Mouse (Mus musculus) c-Kit-positive CD71-positive TER-119-negative erythroid progenitor cells, embryonic 14.5 days (primary cell): Measurements from ENCODE around the gene Dnaic2.

Source experiments
- DNase-seq: peaks from one replicate; pipeline ENCODE4 v3.0.0-alpha.2; 2013; ENCODE audit warnings: low read depth

Dnaic2 gene

GRCm38 (mm10) chr11:114702311-114702995, 24.8 kb upstream of the Dnaic2 start:
- no peak for DNase-seq

- DNase-seq: no peak
Measured at GRCm38 (mm10) chr11:114702996-114703361, 24.2 kb upstream of the Dnaic2 start.

- DNase-seq: no peak
Measured at GRCm38 (mm10) chr11:114704071-114704913, 22.9 kb upstream of the Dnaic2 start.

GRCm38 (mm10) chr11:114706358-114706757, 20.9 kb upstream of the Dnaic2 start:
- DNase-seq: no peak

GRCm38 (mm10) chr11:114711393-114711792, 15.8 kb upstream of the Dnaic2 start:
- no peak for DNase-seq

- no peak for DNase-seq
Measured at GRCm38 (mm10) chr11:114711861-114712260, 15.3 kb upstream of the Dnaic2 start.

DNA sequence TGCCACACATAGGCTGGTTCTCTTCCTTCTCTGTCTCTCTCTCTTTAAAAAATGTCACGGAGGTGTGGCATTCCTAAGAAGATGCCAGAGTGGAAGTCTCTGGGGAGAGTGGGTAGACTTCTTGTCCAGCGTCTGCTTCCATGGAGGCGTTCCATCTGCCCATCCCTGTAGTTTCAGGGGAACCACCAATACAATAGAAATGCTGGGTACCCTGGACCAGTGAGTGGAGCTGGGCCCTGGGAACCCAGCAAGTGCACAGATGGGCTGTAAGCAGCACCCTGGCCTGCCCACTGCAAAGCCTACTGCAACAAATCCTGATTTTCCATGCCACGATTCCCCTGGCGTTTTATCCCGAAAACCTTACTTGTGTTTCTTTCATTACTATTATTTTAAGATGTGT, 12.7 kb upstream of the Dnaic2 start:
- no peak for DNase-seq

DNA sequence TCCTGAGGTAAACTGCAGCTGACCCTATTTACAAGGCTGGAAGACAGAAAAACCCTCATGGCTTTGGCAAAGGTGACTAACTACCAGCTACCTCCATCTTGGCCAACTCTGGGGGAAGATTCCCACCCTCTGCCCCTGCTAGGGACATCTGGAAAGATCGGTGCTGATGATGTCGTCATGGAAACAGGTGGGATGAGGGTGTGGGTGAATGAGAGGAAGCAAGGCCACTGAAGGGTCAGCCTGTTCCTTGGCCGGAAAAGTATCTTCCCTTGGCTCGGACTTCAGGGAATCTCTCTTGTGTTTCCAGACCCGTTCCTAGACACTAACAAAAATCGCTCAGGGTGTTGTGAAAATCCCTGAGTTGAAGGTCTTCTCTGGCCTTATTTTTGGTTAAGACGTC, 11.7 kb upstream of the Dnaic2 start:
- DNase-seq: no peak

DNA sequence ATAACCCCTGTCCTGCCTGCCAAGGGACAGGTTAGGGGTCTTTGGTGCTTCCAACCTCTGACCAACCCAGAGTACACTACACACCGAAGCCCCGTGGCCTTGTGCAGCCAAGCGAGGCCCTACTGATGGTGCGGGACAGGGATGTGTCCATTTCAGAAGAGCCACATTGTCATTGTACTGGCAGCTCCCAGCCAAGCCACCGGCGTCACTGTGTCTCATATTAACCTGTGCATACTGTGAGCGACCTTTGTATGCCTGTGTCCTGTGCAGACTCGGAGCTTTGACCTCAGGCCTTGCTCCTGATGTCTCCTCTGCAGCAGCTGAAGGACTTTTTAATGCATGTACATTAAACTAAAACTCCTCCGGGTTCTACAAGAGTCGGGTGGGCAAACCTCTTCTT, 6.7 kb upstream of the Dnaic2 start:
- no peak for DNase-seq

DNA sequence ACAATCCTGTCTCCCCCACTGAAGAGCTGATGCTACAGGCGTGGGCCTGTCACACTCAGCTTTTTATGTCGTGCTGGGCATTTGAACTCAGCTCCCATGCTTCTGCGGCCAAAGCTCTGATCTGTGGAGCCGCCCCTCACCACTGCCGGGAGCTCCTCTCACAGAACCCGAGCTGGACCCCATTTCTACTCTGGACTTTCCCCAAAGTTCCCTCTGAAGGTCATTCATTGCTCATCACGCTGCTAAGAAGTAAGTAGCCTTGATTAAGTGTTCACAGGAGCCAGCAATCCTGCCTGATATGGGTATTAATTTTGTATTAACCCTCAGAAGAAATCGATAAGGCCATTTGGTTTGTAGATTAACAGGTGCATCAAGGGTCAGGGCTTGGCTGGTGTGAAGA, 4.8 kb upstream of the Dnaic2 start:
- DNase-seq: no peak

GRCm38 (mm10) chr11:114723030-114723429, 4.2 kb upstream of the Dnaic2 start:
- DNase-seq: no peak

DNA sequence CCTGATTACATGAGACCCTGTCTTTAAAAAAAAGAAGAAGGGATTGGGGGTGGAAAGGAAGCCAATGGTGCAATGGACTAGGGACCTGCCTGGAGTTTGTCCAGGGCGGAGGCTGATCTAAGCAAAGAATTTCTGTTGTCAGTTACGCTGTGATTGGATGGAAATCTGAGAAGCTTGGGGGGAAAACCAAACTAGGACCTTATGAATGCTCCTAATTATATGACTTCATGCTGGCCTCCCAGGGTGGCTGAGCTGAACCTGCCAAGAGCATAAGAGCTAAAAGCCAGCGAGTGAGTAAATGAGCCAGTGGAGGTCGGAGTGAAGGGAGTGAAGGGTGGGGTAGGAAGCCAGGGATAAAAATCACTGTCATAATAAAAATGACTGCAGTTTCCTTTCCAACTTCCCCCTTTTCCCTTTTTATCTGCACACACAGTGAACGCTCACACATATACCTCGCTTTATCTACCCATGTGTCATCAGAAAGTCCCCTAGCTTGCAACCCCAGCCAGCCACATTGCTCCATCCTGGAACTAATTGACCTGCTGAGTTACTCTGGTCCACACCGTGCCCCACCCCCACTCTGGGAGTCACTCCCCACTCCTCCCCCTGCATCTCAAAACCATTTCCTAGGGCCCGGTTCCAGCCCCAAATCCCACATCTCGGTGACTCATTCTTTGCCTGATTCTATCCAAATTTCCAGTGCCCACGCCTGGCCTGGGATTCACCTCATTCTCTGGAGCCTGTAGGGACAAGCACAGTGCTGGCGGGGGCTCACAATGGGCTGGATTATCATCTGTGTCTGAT, 2.2 kb upstream of the Dnaic2 start:
- no peak for DNase-seq

- no peak for DNase-seq
Measured at GRCm38 (mm10) chr11:114727826-114728186, 598 bp downstream of the Dnaic2 start.

DNA sequence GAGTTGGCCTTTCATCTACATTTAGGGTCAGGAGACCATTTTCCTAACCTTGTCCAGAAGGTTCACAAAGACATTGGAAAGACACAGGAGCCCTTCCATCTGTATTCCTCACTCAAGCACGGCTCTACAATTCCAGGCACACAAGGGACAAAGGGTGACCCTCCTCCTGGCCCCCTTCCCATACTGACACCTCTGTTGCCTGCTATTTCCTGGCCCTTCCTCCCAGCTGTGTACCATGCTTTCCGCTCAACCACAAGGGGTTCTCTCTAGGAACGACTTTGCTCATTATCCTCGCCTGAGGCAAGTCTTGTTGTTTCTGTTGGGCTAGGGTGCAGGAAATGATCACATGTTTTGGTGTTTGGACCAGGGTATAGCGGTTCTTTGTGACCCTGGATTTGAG, 1.1 kb downstream of the Dnaic2 start:
- DNase-seq: no peak

- no peak for DNase-seq
Measured at GRCm38 (mm10) chr11:114729832-114730363, 2.7 kb downstream of the Dnaic2 start.

DNA sequence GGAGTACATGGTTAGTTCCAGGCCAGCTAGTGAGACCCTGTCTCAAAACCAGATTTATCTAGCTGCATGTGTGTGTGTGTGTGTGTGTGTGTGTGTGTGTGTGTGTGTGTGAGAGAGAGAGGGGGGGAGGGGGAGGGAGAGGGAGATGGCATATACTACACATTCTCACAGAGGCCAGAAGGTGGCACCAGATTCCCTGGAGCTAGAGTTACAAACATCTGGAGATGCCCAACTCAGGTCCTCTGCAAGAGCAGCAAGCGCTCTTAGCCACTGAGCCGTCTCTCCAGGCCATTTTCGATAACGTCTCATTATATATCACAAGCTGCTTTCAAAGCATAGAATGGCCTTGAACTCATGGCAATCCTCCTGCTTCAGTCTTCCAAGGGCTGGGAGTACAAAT, 4.5 kb downstream of the Dnaic2 start:
- DNase-seq: no peak

- no peak for DNase-seq
Measured at GRCm38 (mm10) chr11:114732890-114733289, 5.7 kb downstream of the Dnaic2 start.

GRCm38 (mm10) chr11:114736111-114736510, 8.9 kb downstream of the Dnaic2 start:
- no peak for DNase-seq

DNA sequence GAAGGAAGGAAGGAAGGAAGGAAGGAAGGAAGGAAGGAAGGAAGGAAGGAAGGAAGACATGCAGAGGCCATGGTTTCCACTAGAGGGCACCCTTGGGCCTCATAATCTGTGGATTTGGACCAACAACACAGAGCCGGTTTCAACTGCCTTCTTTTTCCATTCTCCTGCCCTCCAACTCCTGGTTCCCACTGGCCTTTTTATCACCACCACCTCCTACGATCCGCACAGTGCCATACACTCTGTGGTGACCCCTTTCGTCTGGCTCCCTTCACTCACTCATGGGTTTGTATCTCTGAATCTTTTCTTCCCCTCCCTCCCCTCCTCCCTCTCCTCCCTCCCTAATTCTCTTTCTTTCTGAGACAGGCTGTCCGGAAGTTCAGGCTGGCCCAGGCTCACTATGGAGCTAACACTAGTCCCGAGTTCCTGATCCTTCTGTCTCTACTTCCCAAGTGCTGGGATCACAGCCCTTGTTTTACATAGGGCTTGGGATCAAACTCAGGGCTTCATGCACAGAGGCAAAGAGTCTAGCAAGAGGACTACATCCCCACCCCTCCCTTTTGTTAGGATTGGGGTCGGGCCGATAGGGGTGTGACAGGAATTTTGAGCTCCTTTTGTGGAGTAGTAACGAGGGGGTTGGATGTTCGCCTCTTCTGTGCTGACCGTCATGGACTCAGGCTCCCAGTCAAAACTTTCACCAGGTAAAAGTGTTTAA, 9.9 kb downstream of the Dnaic2 start:
- no peak for DNase-seq

- no peak for DNase-seq
Measured at GRCm38 (mm10) chr11:114740598-114740997, 13.4 kb downstream of the Dnaic2 start.

- DNase-seq: no peak
Measured at GRCm38 (mm10) chr11:114741451-114741850, 14.2 kb downstream of the Dnaic2 start.

DNA sequence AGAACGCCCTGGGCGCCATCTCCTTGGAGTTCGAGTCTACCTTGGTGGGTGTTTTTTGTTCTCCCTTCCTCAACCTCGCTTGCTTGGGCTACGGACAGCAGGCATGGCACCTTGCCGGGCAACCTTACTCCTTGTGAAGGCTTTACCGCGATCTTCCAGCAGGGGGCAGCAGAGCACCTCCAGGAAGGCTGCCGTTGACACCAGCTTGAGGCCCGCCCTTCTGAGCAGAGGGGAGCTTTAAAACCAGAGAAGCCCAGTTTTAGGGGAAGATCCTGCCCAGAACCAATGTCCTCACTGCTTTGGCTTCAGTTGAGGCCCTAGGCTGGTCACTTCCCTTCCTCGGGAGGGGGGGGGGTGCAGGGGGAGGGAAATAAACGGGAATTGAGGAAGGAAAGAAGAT, 17.9 kb downstream of the Dnaic2 start:
- peak; percentile 61 for DNase-seq
